Mouse (Mus musculus): ENCODE results near the gene Zdhhc18.

DNA sequence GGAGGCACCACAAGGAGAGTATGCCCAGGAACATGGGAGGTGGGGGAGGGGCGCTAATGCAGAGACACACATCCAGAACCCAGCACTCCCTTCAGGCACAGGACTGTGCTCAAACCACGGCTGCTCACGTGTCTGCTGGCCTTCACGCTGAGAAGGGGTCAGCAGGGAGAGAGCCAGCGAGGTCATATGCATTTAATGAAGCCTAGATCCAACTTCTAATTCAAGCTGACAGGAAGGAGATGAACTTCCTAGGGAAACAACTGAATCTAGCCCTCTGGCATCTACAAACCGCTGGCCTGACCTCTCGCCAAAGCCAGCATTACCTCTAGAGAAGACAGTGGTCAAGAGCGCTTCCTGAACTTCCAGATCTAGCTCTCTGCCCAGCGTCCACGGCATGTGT, 34.5 kb downstream of the Zdhhc18 start:
- TF ChIP-seq CTCF (IDR thresholded peaks at IDR 0.05) (no peak), EP300 (IDR thresholded peaks at IDR 0.05) (no peak)
